Mouse (Mus musculus) heart, adult 9 months (tissue): ENCODE measurements around the gene Arhgef3.

Experiments used
- DNase-seq, 2 experiments: peaks; one replicate each; pipeline ENCODE4 v3.0.0; 2022; ENCODE audit warnings: low spot score in 2 of 2

Arhgef3 gene

GRCm38 (mm10) chr14:27344250-27344990 is 229.7 kb downstream of the Arhgef3 start:
- DNase-seq = no peak

GRCm38 (mm10) chr14:27345051-27345885 is 230.6 kb downstream of the Arhgef3 start:
- no peak for DNase-seq

GRCm38 (mm10) chr14:27347224-27347623 is 232.5 kb downstream of the Arhgef3 start:
- DNase-seq = no peak

GRCm38 (mm10) chr14:27347666-27348065 is 233.0 kb downstream of the Arhgef3 start:
- DNase-seq = no peak

GRCm38 (mm10) chr14:27348088-27348487 is 233.4 kb downstream of the Arhgef3 start:
- no peak for DNase-seq

GRCm38 (mm10) chr14:27348656-27349055 is 234.0 kb downstream of the Arhgef3 start:
- no peak for DNase-seq

GRCm38 (mm10) chr14:27349120-27349519 is 234.4 kb downstream of the Arhgef3 start:
- no peak for DNase-seq

- no peak for DNase-seq
Measured at GRCm38 (mm10) chr14:27349828-27350729, 235.4 kb downstream of the Arhgef3 start.

GRCm38 (mm10) chr14:27351051-27351475 is 236.4 kb downstream of the Arhgef3 start:
- peak; percentile 78 to 80 for DNase-seq

GRCm38 (mm10) chr14:27351476-27352079 is 236.9 kb downstream of the Arhgef3 start:
- DNase-seq = peak; percentile 66 to 76

GRCm38 (mm10) chr14:27352470-27352869 is 237.8 kb downstream of the Arhgef3 start:
- DNase-seq = no peak

GRCm38 (mm10) chr14:27355151-27355550 is 240.5 kb downstream of the Arhgef3 start:
- DNase-seq = no peak

- DNase-seq = no peak
Measured at GRCm38 (mm10) chr14:27355937-27356336, 241.2 kb downstream of the Arhgef3 start.

GRCm38 (mm10) chr14:27357139-27357538 is 242.4 kb downstream of the Arhgef3 start:
- DNase-seq = no peak

GRCm38 (mm10) chr14:27358202-27358601 is 243.5 kb downstream of the Arhgef3 start:
- DNase-seq = no peak

GRCm38 (mm10) chr14:27360849-27361248 is 246.2 kb downstream of the Arhgef3 start:
- no peak for DNase-seq

- DNase-seq = no peak
Measured at GRCm38 (mm10) chr14:27361514-27361913, 246.8 kb downstream of the Arhgef3 start.

- DNase-seq = no peak
Measured at GRCm38 (mm10) chr14:27364668-27365257, 250.1 kb downstream of the Arhgef3 start.

GRCm38 (mm10) chr14:27367117-27367711 is 252.5 kb downstream of the Arhgef3 start:
- DNase-seq = no peak

GRCm38 (mm10) chr14:27368619-27369018 is 253.9 kb downstream of the Arhgef3 start:
- DNase-seq = peak; percentile 53 to 54

- DNase-seq = no peak
Measured at GRCm38 (mm10) chr14:27369503-27369902, 254.8 kb downstream of the Arhgef3 start.
